Mouse (Mus musculus) midbrain, embryonic 14.5 days (tissue): ENCODE measurements around the gene Fxyd1. TPM values are rescaled to one million over a fixed set of nuclear protein-coding genes. Genes with fewer than 3 reads are reported as not detected.

Experiments used
- ATAC-seq: fragments of 200-750 bp; cut with Nextera tagmentation; 2 replicates; pipeline ENCODE4 v1.8.0; 2017; ENCODE audit warnings: moderate number of reproducible peaks, moderate library complexity; ENCODE audit not compliant: low FRiP score, low TSS enrichment
- DNase-seq: peaks from one replicate; pipeline ENCODE4 v3.0.0-alpha.2; 2015
- H3K27ac ChIP-seq: fragments of 300-500 bp; sonication (generic); replicated peaks from 2 replicates; pipeline ENCODE4 v1.5.1; 2014; ENCODE audit warnings: mild to moderate bottlenecking, low read depth, low read length, moderate library complexity
- H3K27me3 ChIP-seq: fragments of 300-500 bp; sonication (generic); 2 replicates; pipeline ENCODE4 v1.6.1; 2014; ENCODE audit warnings: low read length, control low read depth, mixed read lengths; ENCODE audit not compliant: control insufficient read depth, insufficient read depth
- H3K36me3 ChIP-seq: fragments of 300-500 bp; sonication (generic); 2 replicates; pipeline ENCODE4 v1.6.1; 2014; ENCODE audit warnings: low read length, control low read depth; ENCODE audit not compliant: control insufficient read depth, insufficient read depth
- H3K4me1 ChIP-seq: fragments of 300-500 bp; sonication (generic); 2 replicates; pipeline ENCODE4 v1.6.1; 2014; ENCODE audit warnings: mild to moderate bottlenecking, antibody characterized with exemption, low read length, control low read depth; ENCODE audit not compliant: control insufficient read depth, insufficient read depth
- H3K4me2 ChIP-seq: fragments of 300-500 bp; sonication (generic); 2 replicates; pipeline ENCODE4 v1.6.1; 2014; ENCODE audit warnings: mild to moderate bottlenecking, low read length, moderate library complexity
- H3K4me3 ChIP-seq: fragments of 300-500 bp; sonication (generic); replicated peaks from 2 replicates; pipeline ENCODE4 v1.5.1; 2014; ENCODE audit warnings: low read depth, low read length
- H3K9ac ChIP-seq: fragments of 300-500 bp; sonication (generic); replicated peaks from 2 replicates; pipeline ENCODE4 v1.6.1; 2014; ENCODE audit warnings: mild to moderate bottlenecking, low read length, moderate library complexity
- H3K9me3 ChIP-seq: fragments of 300-500 bp; sonication (generic); 2 replicates; pipeline ENCODE4 v1.6.1; 2016; ENCODE audit warnings: low read length, control low read depth, mixed read lengths; ENCODE audit not compliant: control insufficient read depth
- WGBS: fragments of 180-500 bp; shearing (Covaris S2); extraction: QIAGEN DNeasy Blood & Tissue Kit; methylation state at CpG from one replicate; pipeline ENCODE4 v1.1.7; 2014; 5-methylcytosine and 5-hydroxymethylcytosine counted together
- polyA plus RNA-seq: library from polyadenylated mRNA; unstranded; fragments of >200 nt; fragmentation: Nextera tagmentation; extraction: Ambion mirVana; gene quantifications from 2 replicates; pipeline ENCODE4 v1.2.1, GENCODE M21; 2014

Gene Fxyd1
- polyA plus RNA-seq: 2.8 and 9.0 TPM in 2 replicates

DNA sequence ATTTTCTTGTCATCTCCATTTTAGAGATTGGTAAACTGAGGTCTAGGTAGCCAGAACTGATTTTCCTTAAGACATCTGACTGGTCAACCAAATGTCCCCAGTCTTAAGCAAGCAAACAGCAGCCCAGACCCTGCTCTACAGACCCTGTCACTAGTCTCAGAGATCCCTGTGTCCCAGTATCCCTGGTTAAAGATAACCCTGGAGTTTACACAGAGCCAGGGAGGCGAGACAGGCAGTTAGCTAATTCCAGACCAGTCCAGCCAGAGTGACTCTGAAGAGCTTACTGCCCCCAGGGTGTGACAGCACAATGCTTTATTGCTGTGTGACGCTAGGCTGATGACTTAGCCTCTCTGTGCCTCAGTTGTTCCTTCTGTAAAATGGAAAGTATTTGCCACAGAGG is at the start of gene Fxyd1:
TSS of gene Fxyd1 (minus strand) at position 129 of the 400 bp plus-strand sequence.
- Histone ChIP-seq H3K4me3 (no peak within 1 kb of the TSS), H3K4me2 (no peak within 1 kb of the TSS), H3K4me1 (0 out of 2 replicates have a peak, but pooled peaks cover 3% of the 10 kb centered on the region), H3K27ac (no peak within 1 kb of the TSS), H3K27me3 (peaks cover 21% of the 10 kb centered on the region), H3K9ac (no peak within 1 kb of the TSS), H3K9me3 (no peaks in the 10 kb centered on the region), H3K36me3 (no peaks in the 10 kb centered on the region)
- DNase-seq (no peak), ATAC-seq (no peak)
- WGBS: 71% methylated on average over 2 of the region's 2 CpGs

DNA sequence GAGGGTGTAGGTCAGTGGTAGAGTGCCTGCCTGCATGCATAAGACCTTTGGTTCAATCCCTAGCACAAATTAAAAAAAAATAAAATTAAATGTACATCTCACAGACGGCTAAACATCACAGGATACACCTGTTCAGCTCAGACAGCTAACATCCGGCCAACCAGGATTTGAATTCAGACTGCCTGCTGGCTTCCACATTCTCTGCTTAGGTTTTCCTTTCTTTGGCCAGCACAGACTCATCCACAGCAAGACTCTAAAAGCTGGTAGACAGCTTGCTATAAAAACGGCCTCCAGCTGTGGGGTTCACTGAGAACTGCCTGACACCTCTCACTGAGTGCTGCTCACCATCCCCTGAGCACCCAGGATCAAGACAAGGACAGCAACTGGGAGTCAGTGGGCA is 49.2 kb upstream of the Fxyd1 start:
- H3K9ac ChIP-seq: no peak overlapping the region
- ATAC-seq (no peak), DNase-seq (no peak)
- H3K9me3 ChIP-seq: no peaks in the 10 kb centered on the region
- no peaks in the 10 kb centered on the region for H3K36me3 ChIP-seq
- H3K27ac ChIP-seq: no peak overlapping the region
- WGBS: 74% methylated on average over 3 of the region's 3 CpGs
- H3K4me1 ChIP-seq: no peaks in the 10 kb centered on the region
- no peak overlapping the region for H3K4me3 ChIP-seq
- H3K27me3 ChIP-seq: no peaks in the 10 kb centered on the region
- no peak overlapping the region for H3K4me2 ChIP-seq

DNA sequence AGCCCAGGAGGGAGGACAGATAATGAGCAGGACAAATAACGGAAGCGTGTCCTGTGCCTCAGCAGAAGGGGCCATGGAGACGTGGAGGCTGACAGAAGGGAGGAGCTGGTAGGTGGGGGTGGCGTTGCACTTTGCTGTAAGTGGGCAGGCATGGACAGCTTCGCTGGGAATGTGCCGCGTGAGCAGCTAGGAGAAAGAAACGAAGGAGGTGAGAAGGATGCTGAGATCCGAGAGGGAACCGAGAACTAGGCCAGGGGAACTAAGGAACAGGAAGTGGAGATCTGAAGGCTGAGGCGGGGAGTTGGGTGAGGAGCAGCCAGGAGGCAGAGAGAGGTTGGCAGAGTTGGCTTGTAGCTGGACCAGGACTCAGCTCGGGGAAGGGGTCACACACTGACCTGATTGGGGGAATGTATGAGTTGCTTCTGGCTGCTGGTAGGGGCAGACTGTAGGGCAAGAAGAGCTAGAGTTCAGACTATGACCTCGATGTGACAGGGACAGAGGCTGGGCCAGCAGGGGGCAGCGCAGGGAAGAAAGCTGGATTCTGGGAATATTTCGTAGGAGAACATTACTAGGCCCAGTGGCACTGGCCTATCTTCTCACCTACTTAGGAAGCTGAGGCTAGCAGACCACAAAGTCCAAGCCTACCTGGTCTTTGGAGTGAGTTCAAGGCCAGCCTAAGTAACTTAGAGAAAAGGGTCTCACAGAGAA is 48.2 kb upstream of the Fxyd1 start:
- H3K27me3 ChIP-seq: no peaks in the 10 kb centered on the region
- WGBS: 67% methylated on average over 15 of the region's 15 CpGs
- no peaks in the 10 kb centered on the region for H3K36me3 ChIP-seq
- H3K9ac ChIP-seq: no peak overlapping the region
- no peaks in the 10 kb centered on the region for H3K9me3 ChIP-seq
- no peak overlapping the region for H3K27ac ChIP-seq
- no peak overlapping the region for H3K4me2 ChIP-seq
- ATAC-seq: no peak
- no peak overlapping the region for H3K4me3 ChIP-seq
- DNase-seq: no peak
- H3K4me1 ChIP-seq: no peaks in the 10 kb centered on the region

DNA sequence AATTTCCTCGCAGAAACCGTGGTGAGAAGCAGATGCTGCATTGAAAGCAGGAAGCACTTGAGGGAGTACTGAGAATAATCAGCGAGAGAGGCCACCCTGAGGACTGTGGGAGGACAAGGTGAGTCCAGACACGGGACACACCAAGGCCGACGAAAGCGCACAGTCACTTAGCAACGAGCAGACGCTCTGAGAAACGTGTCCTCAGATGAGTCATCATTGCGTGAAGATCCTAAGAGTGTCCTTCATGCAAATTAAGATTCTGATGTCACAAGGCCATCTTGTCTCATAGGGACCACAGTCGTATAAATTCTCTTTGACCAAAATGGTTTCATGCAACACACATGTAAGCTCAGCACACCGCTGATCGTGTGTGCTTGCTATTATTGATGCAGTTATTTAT is 43.8 kb upstream of the Fxyd1 start:
- H3K27me3 ChIP-seq: no peaks in the 10 kb centered on the region
- H3K4me1 ChIP-seq: no peaks in the 10 kb centered on the region
- no peak overlapping the region for H3K4me3 ChIP-seq
- no peak for ATAC-seq
- H3K9ac ChIP-seq: no peak overlapping the region
- H3K9me3 ChIP-seq: no peaks in the 10 kb centered on the region
- DNase-seq: no peak
- H3K27ac ChIP-seq: no peak overlapping the region
- H3K4me2 ChIP-seq: no peak overlapping the region
- WGBS: 83% methylated on average over 14 of the region's 14 CpGs
- no peaks in the 10 kb centered on the region for H3K36me3 ChIP-seq

DNA sequence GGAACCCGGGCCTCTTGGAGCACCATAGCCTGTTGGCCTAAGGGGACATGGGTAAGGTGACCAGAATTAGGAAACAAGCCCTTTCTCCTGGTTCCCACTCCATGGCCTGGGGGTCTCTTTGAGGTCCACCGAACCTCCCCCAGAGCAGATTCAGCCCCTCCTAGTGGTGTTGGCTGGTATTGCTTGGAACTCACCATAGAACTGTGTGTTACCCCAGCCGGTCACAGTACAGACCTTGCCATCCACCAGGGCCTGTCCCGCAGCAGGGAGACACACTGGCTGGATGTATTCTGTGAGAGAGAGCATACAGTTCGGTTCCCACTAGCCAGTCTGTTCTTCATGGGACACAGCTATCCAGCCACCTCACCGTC is 42.6 kb upstream of the Fxyd1 start:
- no peaks in the 10 kb centered on the region for H3K9me3 ChIP-seq
- H3K36me3 ChIP-seq: no peaks in the 10 kb centered on the region
- ATAC-seq (no peak), DNase-seq (no peak)
- no peaks in the 10 kb centered on the region for H3K27me3 ChIP-seq
- H3K27ac ChIP-seq: no peak overlapping the region
- H3K4me2 ChIP-seq: no peak overlapping the region
- no peak overlapping the region for H3K4me3 ChIP-seq
- 89% methylated on average over 6 of the region's 6 CpGs for WGBS
- H3K9ac ChIP-seq: no peak overlapping the region
- no peaks in the 10 kb centered on the region for H3K4me1 ChIP-seq

DNA sequence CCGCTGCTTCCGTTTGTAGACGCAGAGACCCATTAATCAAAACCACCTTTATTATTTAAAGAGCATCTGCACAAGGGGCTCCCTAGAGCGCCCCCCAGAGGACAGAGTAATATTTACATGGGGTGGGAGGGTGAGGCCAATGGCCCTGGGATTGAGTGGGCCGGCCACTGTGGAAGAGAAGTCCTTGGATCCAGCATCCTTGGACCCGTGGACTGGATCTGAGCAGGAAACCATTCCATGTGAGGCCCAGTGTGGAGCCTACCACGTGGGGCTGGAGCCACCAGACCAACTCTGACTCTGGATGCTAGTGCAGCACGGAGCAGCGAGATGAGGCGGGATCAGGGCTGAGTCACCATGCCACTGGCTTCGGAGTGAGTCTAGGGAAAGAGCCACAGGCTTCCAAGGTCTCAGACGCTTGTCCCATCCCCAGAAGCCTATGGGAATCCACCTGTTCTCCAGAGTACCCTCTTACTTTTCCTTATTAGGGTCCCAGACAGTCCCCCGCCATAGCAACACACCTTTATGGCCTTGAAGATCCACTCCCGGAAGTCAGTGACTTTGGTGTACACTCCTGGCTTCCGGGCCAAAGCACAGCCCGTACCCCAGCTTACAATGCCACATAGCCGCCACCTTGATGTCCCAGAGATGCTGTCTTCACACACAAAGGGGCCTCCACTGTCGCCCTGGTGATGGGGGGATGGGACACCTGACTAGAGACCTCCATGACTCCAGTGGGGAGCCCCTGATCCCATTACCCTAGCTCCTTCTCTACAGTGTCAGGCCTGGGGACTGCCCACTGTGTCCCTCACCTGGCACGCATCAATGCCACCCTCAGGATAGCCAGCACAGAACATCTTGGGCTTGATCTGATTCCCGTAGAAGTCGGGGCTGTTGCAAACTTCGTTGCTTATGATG is 42.0 kb upstream of the Fxyd1 start:
- Histone ChIP-seq H3K36me3 (no peaks in the 10 kb centered on the region), H3K27ac (no peak overlapping the region), H3K27me3 (no peaks in the 10 kb centered on the region), H3K9ac (no peak overlapping the region), H3K4me2 (no peak overlapping the region), H3K9me3 (no peaks in the 10 kb centered on the region), H3K4me3 (no peak overlapping the region), H3K4me1 (no peaks in the 10 kb centered on the region)
- ATAC-seq (no peak), DNase-seq (no peak)
- whole genome bisulfite sequencing: 78% methylated on average over 22 of the region's 22 CpGs

DNA sequence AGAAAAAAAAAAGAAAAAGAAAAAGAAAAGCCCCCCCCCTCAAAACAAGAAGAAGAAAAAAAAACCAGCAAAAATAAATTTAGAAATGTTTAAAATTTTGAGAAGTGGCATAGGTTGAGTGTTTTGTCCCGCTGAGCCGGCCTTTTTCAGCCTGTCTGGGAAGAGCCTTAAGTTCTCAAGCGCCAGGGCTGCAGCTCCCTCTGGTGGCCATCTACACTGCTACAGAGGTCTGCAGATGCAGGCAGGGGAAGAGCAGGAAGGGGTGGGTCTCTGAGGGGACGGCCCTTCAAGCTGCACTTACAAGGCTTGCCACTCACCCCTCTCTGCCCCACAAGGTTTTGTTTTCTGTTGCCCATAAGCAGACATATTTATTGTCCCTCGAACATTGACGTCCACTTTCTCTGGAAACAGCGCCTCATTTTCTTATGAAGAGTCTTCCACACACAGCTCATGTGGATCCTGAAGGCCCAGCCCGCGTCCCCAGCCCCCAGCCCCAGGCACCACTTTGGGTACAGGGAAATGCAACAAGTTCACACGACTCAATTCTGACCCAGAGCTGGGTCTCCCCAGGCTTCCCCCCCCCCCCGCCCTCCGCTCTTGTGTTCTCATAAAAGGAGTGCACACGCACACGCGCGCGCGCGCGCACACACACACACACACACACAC is 40.7 kb upstream of the Fxyd1 start:
- Histone ChIP-seq H3K9me3 (no peaks in the 10 kb centered on the region), H3K9ac (no peak overlapping the region; the same call in 1 of the 2 replicates), H3K27ac (no peak overlapping the region), H3K27me3 (no peaks in the 10 kb centered on the region), H3K36me3 (no peaks in the 10 kb centered on the region), H3K4me1 (no peaks in the 10 kb centered on the region), H3K4me2 (peak overlapping the region; percentile 44), H3K4me3 (0 out of 2 replicates have a peak overlapping the region, but pooled peaks have one; percentile 4)
- 50% methylated on average over 20 of the region's 20 CpGs for WGBS
- DNase-seq: peak; percentile 97
- ATAC-seq: peak; percentile 88

DNA sequence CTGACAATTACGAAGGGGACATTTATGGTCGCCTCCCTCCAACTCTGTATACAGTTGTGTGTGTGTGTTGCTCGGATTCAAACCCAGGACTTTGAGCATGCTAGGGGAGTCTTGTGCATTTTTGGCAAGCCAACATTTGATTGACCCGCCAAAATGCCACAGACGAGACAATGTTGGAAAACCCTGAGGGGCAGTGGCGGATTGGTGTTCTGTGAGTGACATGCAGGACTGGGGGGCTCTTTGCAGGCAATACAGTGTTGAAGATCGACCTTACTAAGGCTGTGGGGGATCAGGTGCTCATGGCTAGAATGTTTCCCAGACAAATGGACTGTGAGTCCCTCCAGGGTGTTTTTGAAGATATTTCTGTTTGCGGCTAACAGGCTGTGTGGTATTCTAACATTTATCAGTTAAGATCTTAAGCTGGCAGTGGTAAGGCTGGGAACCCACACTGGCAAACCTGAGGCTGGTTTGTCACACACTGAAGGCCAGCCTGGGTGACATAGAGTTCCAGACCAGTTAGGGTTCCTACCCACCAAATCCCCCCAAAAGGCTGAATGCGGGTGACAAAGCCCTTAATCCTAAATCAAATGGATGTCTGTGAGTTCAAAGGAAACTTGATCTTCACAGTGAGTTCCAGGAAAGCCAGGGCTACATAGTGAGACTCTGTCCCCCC is 40.0 kb upstream of the Fxyd1 start:
- Histone ChIP-seq H3K9ac (no peak overlapping the region), H3K4me3 (no peak overlapping the region), H3K4me2 (no peak overlapping the region), H3K27ac (no peak overlapping the region), H3K36me3 (no peaks in the 10 kb centered on the region), H3K27me3 (no peaks in the 10 kb centered on the region), H3K9me3 (no peaks in the 10 kb centered on the region), H3K4me1 (no peaks in the 10 kb centered on the region)
- WGBS: 68% methylated on average over 9 of the region's 9 CpGs
- no peak for ATAC-seq
- DNase-seq: no peak
